Mouse (Mus musculus): ENCODE results near the gene Il15. TPM values are rescaled to one million over a fixed set of nuclear protein-coding genes. Genes with fewer than 3 reads are reported as not detected.

The Il15 gene
- polyA plus RNA-seq (2015; fragmentation: Nextera tagmentation; extraction: Ambion mirVana): 10.2 and 16.4 TPM in 2 replicates

- peak; percentile 1 for DNase-seq (ENCODE audit: low spot score)
Observed at GRCm38 (mm10) chr8:82402686-82403330, at the start of gene Il15. Gene Il15 (minus strand): TSS chr8:82403222.

GRCm38 (mm10) chr8:82444897-82445296, 41.9 kb upstream of the Il15 start:
- no peak for DNase-seq (ENCODE audit: low spot score)

GRCm38 (mm10) chr8:82416587-82417340, 13.7 kb upstream of the Il15 start:
- no peak for DNase-seq (ENCODE audit: low spot score)

GRCm38 (mm10) chr8:82415485-82415884, 12.5 kb upstream of the Il15 start:
- DNase-seq (ENCODE audit: low spot score): no peak

DNA sequence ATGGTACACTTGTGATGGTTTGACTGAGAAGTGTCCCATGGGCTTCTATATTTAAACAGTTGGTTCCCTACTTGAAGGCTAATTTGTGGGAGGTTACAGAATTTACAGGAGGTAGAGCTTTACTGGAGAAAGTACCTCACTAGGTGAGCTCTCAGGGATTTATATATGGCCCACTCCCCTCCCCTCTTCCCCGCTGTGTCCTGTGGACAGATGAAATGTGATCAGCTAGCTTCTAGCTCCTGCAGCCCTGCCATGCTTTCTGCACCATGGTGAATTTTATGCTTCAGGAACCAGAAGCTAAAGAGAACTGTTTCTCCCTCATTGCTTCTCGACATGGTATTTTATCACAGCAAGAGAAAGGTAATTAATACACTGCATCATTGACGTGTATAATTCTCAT, 7.1 kb upstream of the Il15 start:
- DNase-seq (ENCODE audit: low spot score): no peak

DNA sequence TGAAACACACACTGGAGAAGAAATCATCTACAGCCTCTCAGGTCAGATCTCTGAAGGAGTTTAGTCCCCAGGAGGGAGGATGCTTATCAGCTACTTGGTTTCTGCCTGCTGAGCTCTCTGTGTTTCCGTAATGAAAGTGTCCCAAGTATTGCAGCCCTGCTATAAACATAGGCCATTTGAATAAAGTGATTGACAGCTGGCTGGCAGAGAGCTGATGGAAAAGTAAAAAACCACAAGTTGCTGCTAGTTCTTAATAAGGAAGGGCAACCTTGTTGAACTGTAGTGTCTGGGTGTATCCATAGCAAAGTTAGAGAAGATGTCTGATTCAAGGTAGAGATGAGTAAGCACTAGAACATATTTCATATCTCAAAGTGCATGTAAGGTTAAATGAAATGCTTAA, 4.0 kb upstream of the Il15 start:
- no peak for DNase-seq (ENCODE audit: low spot score)

GRCm38 (mm10) chr8:82404068-82404467, 1.0 kb upstream of the Il15 start:
- no peak for DNase-seq (ENCODE audit: low spot score)

- no peak for DNase-seq (ENCODE audit: low spot score)
Observed at GRCm38 (mm10) chr8:82402261-82402685, 749 bp downstream of the Il15 start.

GRCm38 (mm10) chr8:82401490-82401889, 1.5 kb downstream of the Il15 start:
- no peak for DNase-seq (ENCODE audit: low spot score)

DNA sequence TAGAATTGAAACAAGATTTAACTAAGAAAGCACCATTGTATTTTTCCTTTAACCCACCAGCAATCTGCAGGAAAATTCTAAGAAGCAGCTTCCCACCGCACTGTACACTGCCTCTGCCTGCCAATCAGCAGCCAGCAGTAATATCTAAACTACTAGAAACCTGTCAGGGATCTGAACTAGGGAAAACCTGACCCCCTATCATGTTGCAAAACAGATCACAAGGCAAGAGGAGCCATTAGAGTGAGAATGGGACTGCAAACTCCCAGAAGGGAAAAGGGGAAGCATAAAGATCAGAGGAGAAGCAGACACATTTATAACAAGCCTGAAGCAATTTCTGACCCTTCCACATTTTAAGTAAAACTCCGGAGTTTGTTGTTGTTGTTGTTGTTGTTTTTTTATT, 2.0 kb downstream of the Il15 start:
- no peak for DNase-seq (ENCODE audit: low spot score)

GRCm38 (mm10) chr8:82400376-82400775, 2.6 kb downstream of the Il15 start:
- DNase-seq (ENCODE audit: low spot score): no peak

DNA sequence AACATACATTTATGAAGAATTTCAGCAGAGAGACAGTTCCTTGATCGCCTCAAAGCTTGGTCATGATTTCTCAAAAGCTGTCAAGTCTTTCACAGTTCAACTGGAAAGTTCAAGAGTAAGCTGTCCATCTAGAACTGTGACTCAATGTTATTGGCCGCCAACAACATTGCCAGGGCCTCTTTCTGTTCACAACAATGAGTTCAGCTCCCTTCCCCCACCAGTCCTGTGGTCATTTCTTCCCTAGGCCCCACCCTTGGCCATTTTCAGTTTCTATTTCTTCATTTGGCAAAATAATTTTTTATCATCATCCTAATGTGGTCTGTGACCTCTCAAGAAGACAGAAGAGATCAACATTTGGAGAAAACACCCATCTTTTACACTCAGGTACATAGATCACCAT, 4.5 kb downstream of the Il15 start:
- DNase-seq (ENCODE audit: low spot score): no peak

DNA sequence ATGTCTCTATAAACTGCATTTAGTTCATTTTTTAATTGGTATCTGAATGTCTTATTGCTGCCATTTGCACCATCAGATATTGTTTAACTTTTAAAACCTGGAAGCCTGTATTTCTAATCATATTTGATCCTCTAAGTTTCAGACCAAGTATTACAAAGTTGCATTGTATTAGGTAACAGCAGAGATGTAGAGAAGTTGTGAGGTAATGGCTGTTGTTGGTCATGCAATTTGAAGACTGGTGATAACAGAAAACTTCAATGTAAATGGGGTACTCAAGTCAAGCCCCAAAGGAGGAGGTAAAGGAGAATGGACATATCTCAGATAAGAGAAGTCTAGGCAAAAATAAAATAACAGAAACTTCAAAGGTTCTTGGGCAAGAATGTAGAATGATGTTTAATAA, 11.8 kb downstream of the Il15 start:
- no peak for DNase-seq (ENCODE audit: low spot score)

- no peak for DNase-seq (ENCODE audit: low spot score)
Observed at GRCm38 (mm10) chr8:82388356-82388902, 14.6 kb downstream of the Il15 start.

- no peak for DNase-seq (ENCODE audit: low spot score)
Observed at GRCm38 (mm10) chr8:82387614-82388013, 15.4 kb downstream of the Il15 start.

DNA sequence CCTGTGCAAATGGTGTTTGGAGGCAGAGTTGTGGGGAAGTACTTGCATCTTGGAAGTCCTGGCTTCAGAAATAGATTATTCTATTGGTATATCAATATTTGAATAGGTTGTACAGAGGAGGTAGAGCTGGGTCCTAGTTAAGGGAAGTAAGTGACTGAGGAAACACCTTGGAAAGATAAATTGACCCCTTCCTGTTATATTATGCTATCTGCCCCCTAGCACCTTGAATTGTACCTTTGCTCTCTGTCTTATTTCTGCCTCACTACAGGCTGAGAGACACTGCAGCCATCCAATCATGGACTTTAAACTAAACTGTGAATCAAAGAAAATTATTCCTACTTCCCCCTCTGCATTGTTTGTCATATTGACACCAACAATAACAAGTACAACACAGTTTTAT, 17.2 kb downstream of the Il15 start:
- DNase-seq (ENCODE audit: low spot score): no peak

DNA sequence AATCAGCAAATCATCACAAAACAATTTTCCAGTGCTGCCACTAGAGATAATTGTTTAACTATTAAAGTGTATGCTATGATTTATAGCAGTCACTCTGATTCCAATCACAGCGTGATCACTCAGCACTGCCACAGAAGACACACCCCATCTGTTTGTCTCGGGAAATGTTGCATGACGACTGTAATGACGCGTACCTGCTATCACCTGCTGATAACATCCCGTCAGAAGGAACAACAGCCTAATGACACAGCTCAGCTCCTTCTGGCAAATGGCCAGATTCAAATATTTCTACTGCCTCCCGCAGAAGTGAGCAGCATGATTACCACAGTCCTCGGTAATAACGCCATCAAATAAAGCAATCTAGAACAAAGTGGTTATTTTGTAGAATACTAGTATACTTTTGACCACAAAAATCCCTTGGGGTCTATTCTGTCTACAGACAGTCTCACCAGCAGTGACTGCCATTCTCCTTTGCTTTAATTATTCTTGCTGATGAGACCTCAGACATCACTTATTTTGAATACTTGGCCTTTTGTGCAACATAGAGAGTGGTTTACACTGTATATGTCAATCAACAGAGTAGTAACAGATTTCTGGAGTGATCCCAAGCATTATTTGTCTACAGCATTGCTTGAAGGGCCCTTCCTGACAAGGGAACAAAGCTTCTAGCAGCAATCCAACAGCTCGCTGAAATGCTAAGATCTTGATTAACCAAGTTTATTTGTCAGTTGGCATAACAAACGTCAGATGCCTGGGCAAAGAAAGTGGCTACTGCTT, 18.4 kb downstream of the Il15 start:
- no peak for DNase-seq (ENCODE audit: low spot score)

DNA sequence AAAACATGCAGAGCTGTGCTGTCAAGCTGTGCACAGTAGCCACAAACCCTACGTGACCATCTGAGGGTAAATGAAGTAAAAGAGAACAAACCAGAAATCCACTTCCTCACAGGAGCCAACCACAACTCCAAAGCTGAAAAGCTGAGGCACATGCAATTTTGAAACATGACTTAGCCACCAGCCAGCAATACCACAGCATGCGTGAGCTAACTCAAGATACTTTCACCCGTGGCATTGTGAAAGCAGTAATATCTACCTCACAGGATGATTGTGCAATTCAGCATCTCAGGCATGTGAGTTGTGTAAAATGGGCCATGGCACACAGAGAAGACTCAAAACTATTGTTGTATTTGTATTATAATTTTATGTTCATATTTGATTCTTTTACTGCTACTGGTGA, 19.7 kb downstream of the Il15 start:
- peak; percentile 3 for DNase-seq (ENCODE audit: low spot score)

GRCm38 (mm10) chr8:82382316-82382715, 20.7 kb downstream of the Il15 start:
- no peak for DNase-seq (ENCODE audit: low spot score)

- no peak for DNase-seq (ENCODE audit: low spot score)
Observed at GRCm38 (mm10) chr8:82374470-82374869, 28.6 kb downstream of the Il15 start.

- no peak for DNase-seq (ENCODE audit: low spot score)
Observed at GRCm38 (mm10) chr8:82372846-82373245, 30.2 kb downstream of the Il15 start.

- no peak for DNase-seq (ENCODE audit: low spot score)
Observed at GRCm38 (mm10) chr8:82370657-82371056, 32.4 kb downstream of the Il15 start.

Measured in thymus, postnatal 0 days (tissue).